Mouse (Mus musculus) macrophage (primary cell): ENCODE results near the gene A730015C16Rik. TPM values are rescaled to one million over a fixed set of nuclear protein-coding genes. Genes with fewer than 3 reads are reported as not detected.

Experiments used
- H3K27ac ChIP-seq: fragments of 350-480 bp; formaldehyde crosslinking; 2 replicates; pipeline ENCODE4 v1.9.0; 2021
- H3K36me3 ChIP-seq: fragments of 350-480 bp; formaldehyde crosslinking; 2 replicates; pipeline ENCODE4 v1.9.0; 2021; ENCODE audit errors: inconsistent target
- H3K4me3 ChIP-seq: fragments of 350-480 bp; formaldehyde crosslinking; 2 replicates; pipeline ENCODE4 v1.9.0; 2021; ENCODE audit errors: inconsistent target
- H3K79me2 ChIP-seq: fragments of 350-480 bp; formaldehyde crosslinking; 2 replicates; pipeline ENCODE4 v1.9.0; 2021; ENCODE audit errors: inconsistent target
- WGBS: methylation state at CpG from one replicate; pipeline ENCODE4 v1.1.7; 2026; ENCODE audit warnings: inconsistent platforms; ENCODE audit not compliant: missing documents; 5-methylcytosine and 5-hydroxymethylcytosine counted together
- polyA plus RNA-seq: library from polyadenylated mRNA; stranded (reverse); fragments of 250-400 nt; gene quantifications from 3 replicates; pipeline ENCODE4 v1.2.4, GENCODE M21; 2018; ENCODE audit warnings: inconsistent platforms
- total RNA-seq, 78 experiments: library from RNA; depleted of rRNA; stranded (reverse); fragments of 250-400 nt; gene quantifications; 1 replicate in 9 of 78; 2 replicates in 24 of 78; 3 replicates in 43 of 78; 4 replicates in 2 of 78; pipeline ENCODE4 v1.2.4; 2018; ENCODE audit warnings: inconsistent platforms in 56 of 78

The A730015C16Rik gene
- not detected for total RNA-seq (2018; cell fraction: chromatin; rRNA removed)
- under 1 TPM in 3 of 26 experiments, not detected in 23; 0.10 to 0.26 (median 0.14) TPM for total RNA-seq (2018; cell fraction: cytosol; rRNA removed)
- total RNA-seq (2018; cell fraction: nucleus; rRNA removed): under 1 TPM in 1 of 26 experiments, not detected in 25; 0.58 TPM
- not detected in 3 replicates for polyA plus RNA-seq

DNA sequence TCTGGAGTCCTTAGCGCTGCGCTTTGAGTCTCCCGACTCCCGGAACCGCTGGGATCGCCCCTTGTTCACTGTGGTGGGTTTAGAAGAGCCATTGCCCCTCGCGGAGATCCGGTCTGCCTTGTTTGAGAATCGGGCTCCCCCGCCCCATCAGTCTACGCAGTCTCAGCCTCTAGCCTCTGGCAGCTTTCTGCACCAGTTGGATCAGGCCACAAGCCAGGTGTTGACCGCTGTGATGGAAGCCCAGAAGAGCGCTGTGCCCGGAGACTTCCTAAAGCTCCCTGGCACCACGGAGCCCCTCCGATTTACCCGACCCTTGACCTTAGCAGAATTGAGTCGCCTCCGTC is at the start of gene A730015C16Rik:
Gene A730015C16Rik (minus strand): TSS at position 115 of the 344 bp plus-strand sequence.
- Histone ChIP-seq H3K27ac (peak within 1 kb of the TSS; percentile 29; the same call in 1 of the 2 replicates), H3K4me3 (peak within 1 kb of the TSS; percentile 71), H3K79me2 (peaks cover 42% of the 10 kb centered on the region), H3K36me3 (no peaks in the 10 kb centered on the region)
- WGBS: 5% methylated on average over 20 of the region's 20 CpGs

GRCm38 (mm10) chr4:108890876-108891275 is 42.5 kb upstream of the A730015C16Rik start:
- no peaks in the 10 kb centered on the region for H3K36me3 ChIP-seq
- no peaks in the 10 kb centered on the region for H3K79me2 ChIP-seq
- H3K27ac ChIP-seq: no peak overlapping the region
- WGBS: 88% methylated on average over 6 of the region's 6 CpGs
- H3K4me3 ChIP-seq: no peak overlapping the region

DNA sequence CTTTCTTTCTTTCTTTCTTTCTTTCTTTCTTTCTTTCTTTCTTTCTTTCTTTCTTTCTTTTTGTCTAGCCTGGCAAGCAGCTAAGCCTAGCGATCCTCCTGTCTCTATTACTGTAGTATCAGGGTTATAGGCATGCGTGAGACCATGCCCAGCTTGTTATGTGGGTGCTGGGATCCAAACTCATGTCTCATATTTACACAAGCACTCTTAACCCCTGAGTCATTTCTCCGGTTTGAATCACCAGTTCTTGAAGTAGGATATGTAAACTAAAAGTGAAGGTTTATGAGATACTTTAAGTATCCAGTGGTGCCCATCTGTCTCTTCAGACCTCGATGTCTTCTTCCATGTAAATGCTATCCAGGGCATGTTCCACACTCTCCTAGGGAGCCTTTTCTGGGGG is 39.0 kb upstream of the A730015C16Rik start:
- Histone ChIP-seq H3K79me2 (no peaks in the 10 kb centered on the region), H3K36me3 (no peaks in the 10 kb centered on the region), H3K4me3 (no peak overlapping the region), H3K27ac (no peak overlapping the region)
- 87% methylated on average over 4 of the region's 4 CpGs for WGBS

DNA sequence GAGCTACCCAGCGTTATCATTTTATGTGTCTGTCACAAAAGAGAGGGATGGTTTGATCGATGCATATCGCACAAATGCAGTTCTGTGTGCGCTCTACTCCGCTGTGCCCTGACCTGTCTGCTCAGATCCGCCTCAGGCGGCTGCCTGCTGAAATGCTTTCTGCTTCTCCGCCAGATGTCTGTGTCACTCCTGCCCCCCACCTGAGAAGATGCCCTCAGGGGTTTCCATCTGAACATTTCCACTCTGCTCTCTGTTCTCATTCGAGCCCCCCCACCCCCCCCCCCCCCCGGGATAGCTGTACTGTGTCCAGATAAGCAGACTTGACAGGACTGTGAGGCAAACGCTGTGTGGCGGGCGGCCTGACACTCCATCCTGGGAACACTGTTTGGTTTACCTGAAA is 35.4 kb upstream of the A730015C16Rik start:
- no peaks in the 10 kb centered on the region for H3K79me2 ChIP-seq
- H3K27ac ChIP-seq: no peak overlapping the region
- WGBS: 83% methylated on average over 13 of the region's 13 CpGs
- no peak overlapping the region for H3K4me3 ChIP-seq
- no peaks in the 10 kb centered on the region for H3K36me3 ChIP-seq

- WGBS: 4% methylated on average over 46 of the region's 46 CpGs
- Histone ChIP-seq H3K36me3 (no peaks in the 10 kb centered on the region), H3K27ac (no peak within 1 kb of the TSS), H3K79me2 (no peaks in the 10 kb centered on the region), H3K4me3 (no peak within 1 kb of the TSS)
These were observed 30.8 kb upstream of the A730015C16Rik start, which contains the start of gene Rab3b for GRCm38 (mm10) chr4:108878963-108879822. Rab3b (plus strand) TSS chr4:108879063.

DNA sequence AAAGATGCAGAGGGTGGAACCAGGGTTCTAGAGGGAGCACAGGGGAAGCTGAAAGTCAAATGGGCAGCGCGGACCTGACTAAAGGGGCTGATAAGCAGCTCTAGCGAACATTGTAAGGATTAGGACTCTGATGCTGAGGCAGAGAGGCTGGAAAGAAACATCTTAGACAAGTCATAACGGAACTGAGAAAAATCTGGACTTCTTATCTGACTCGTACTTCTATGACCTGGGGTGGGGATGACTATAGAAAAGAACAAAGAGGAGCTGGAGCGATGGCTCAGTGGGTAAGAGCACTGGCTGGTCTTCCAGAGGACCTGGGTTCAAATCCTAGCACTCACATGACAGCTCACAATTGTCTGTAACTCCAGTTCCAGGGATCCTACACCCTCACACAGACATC is 29.5 kb upstream of the A730015C16Rik start:
- WGBS: 85% methylated on average over 6 of the region's 6 CpGs
- Histone ChIP-seq H3K27ac (no peak overlapping the region), H3K4me3 (no peak overlapping the region), H3K36me3 (no peaks in the 10 kb centered on the region), H3K79me2 (no peaks in the 10 kb centered on the region)

- Histone ChIP-seq H3K36me3 (no peaks in the 10 kb centered on the region), H3K79me2 (no peaks in the 10 kb centered on the region), H3K27ac (no peak overlapping the region), H3K4me3 (no peak overlapping the region)
- WGBS: 87% methylated on average over 4 of the region's 5 CpGs
These were observed 25.3 kb upstream of the A730015C16Rik start for GRCm38 (mm10) chr4:108873746-108874145.

- Histone ChIP-seq H3K36me3 (no peaks in the 10 kb centered on the region), H3K27ac (no peak overlapping the region), H3K4me3 (no peak overlapping the region), H3K79me2 (no peaks in the 10 kb centered on the region)
- 43% methylated on average over 10 of the region's 10 CpGs for WGBS
These were observed 21.4 kb upstream of the A730015C16Rik start for GRCm38 (mm10) chr4:108869730-108870374.

GRCm38 (mm10) chr4:108866806-108867205 is 18.4 kb upstream of the A730015C16Rik start:
- H3K79me2 ChIP-seq: no peaks in the 10 kb centered on the region
- WGBS: 94% methylated on average over 7 of the region's 7 CpGs
- H3K4me3 ChIP-seq: no peak overlapping the region
- no peak overlapping the region for H3K27ac ChIP-seq
- no peaks in the 10 kb centered on the region for H3K36me3 ChIP-seq

GRCm38 (mm10) chr4:108847715-108848504 is 509 bp downstream of the A730015C16Rik start, which contains the start of gene Kti12:
Kti12 (plus strand) TSS chr4:108847785.
- peak within 1 kb of the TSS; percentile 29; the same call in 1 of the 2 replicates for H3K27ac ChIP-seq
- H3K4me3 ChIP-seq: peak within 1 kb of the TSS; percentile 71
- H3K36me3 ChIP-seq: no peaks in the 10 kb centered on the region
- H3K79me2 ChIP-seq: peaks cover 48% of the 10 kb centered on the region
- WGBS: under 1% methylated on average over 74 of the region's 77 CpGs

GRCm38 (mm10) chr4:108845824-108846569 is 2.4 kb downstream of the A730015C16Rik start:
- H3K4me3 ChIP-seq: no peak overlapping the region
- H3K36me3 ChIP-seq: no peaks in the 10 kb centered on the region
- peaks cover 67% of the 10 kb centered on the region for H3K79me2 ChIP-seq
- 93% methylated on average over 5 of the region's 5 CpGs for WGBS
- no peak overlapping the region for H3K27ac ChIP-seq

GRCm38 (mm10) chr4:108843336-108843735 is 5.1 kb downstream of the A730015C16Rik start:
- Histone ChIP-seq H3K79me2 (peaks cover 72% of the 10 kb centered on the region), H3K36me3 (no peaks in the 10 kb centered on the region), H3K27ac (no peak overlapping the region), H3K4me3 (no peak overlapping the region)

GRCm38 (mm10) chr4:108841920-108842578 is 6.4 kb downstream of the A730015C16Rik start:
- Histone ChIP-seq H3K4me3 (no peak overlapping the region), H3K79me2 (peaks cover 84% of the 10 kb centered on the region), H3K36me3 (no peaks in the 10 kb centered on the region), H3K27ac (no peak overlapping the region)
- WGBS: 97% methylated on average over 7 of the region's 7 CpGs
